Mouse (Mus musculus): ENCODE measurements around the gene Uhrf1. TPM values are rescaled to one million over a fixed set of nuclear protein-coding genes. Genes with fewer than 3 reads are reported as not detected.
A peak's percentile ranks its signal among the peaks of the same experiment; 100 is the strongest.

The Uhrf1 gene
- polyA plus RNA-seq, 1 experiment from 2014 or later = 160 TPM

DNA sequence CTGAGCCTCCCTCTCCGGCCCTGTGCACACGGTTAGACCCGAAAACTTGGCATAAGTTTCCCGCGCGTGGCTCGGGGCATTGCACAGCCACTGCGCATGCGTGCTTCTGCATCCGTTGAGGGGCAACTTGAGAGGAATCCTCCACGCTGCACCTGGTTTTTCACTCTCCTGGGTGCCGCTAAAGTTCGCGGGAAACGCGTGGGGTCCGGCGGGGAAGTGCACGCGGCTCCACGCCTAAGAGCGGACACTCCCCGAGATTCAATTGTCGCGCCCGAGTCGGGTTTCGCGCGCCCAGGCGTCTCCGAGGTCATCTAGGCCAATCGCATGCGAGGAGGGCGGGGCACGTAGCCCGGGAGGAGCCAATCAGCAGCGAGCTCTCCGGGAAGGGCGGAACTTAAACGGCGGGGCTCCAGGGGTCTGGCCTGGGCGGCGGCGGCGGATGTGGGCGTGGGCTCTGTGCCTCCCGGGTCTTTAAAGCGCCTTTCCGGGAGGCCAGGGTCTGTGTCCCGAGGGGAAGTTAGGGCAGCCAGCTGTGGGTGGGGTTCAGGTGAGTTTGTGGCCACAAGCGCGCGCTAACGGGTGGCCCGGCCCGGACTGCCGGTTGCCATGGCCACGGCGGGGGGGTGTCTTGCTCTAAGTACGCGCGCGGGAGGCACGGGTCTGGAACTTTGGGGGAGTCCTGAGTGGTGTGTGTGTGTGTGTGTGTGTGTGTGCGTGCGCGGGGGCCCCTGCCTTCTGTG is 896 bp downstream of the Uhrf1 start:
- H3K4me2 ChIP-seq (replicated peaks) = peak overlapping the region; percentile 95
- peaks cover 34% of the 10 kb centered on the region for H3K4me1 ChIP-seq
- H3K9ac ChIP-seq = peak overlapping the region; percentile 77
- ATAC-seq (ENCODE audit: insufficient number of reproducible peaks, insufficient read depth, low FRiP score, low TSS enrichment) = peak; percentile 85
- no peaks in the 10 kb centered on the region for H3K9me3 ChIP-seq
- peak overlapping the region; percentile 79 for H3K4me3 ChIP-seq
- H3K36me3 ChIP-seq = peaks cover 30% of the 10 kb centered on the region
- peak overlapping the region; percentile 90 for H3K27ac ChIP-seq
- under 1% methylated on average over 68 of the region's 68 CpGs for WGBS
- no peaks in the 10 kb centered on the region for H3K27me3 ChIP-seq

DNA sequence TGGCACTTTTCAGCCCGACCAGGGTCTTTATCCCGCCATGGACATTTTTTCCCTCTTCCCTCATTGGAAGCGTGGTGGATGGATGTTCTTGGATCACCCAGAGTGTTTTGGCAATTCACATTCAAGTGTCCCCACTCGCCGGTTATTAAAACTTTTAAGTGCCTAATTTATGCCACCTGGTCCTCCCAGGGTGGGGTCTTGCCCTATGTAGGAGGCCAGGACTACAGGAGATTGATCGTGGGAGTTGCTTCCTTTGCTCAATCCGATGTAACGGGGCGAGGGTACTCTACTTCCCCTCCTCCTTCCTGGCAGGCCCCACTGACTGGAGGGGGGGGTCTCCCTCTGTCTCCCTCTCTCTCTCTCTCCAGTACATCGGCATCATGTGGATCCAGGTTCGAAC is 1.6 kb downstream of the Uhrf1 start:
- Histone ChIP-seq H3K27ac (peak overlapping the region; percentile 66; the same call in 1 of the 2 replicates), H3K4me1 (peaks cover 34% of the 10 kb centered on the region)

DNA sequence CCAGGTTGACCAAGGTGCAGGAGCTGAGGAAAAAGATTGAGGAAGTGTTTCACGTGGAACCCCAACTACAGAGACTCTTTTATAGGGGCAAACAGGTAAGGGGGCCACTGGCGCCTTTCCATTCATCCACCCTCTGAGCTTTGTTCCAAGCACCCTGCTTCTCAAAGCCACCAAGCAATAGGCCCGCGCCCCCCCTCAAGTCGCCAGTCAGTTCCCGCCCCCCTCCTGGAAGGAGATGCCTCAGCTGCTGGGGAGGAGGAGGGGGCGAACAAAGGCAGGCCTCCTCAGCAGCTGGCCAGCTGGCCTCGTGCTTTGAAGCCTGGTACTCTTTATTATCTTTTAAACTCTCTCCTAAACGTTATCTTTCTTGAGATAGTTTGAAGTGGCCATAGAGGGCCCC is 2.0 kb downstream of the Uhrf1 start:
- Histone ChIP-seq H3K9me3 (no peaks in the 10 kb centered on the region), H3K4me3 (peak overlapping the region; percentile 79), H3K9ac (peak overlapping the region; percentile 77), H3K27me3 (no peaks in the 10 kb centered on the region), H3K4me2 (replicated peaks) (peak overlapping the region; percentile 95), H3K27ac (peak overlapping the region; percentile 18), H3K4me1 (peaks cover 34% of the 10 kb centered on the region), H3K36me3 (peaks cover 41% of the 10 kb centered on the region)
- 36% methylated on average over 8 of the region's 9 CpGs for WGBS
- no peak for ATAC-seq (ENCODE audit: insufficient number of reproducible peaks, insufficient read depth, low FRiP score, low TSS enrichment)

More for the DNA sequence above, 1.6 kb downstream of the Uhrf1 start:
- Histone ChIP-seq H3K9ac (peak overlapping the region; percentile 77), H3K4me3 (peak overlapping the region; percentile 79), H3K4me2 (replicated peaks) (peak overlapping the region; percentile 95), H3K9me3 (no peaks in the 10 kb centered on the region), H3K27me3 (no peaks in the 10 kb centered on the region), H3K36me3 (peaks cover 37% of the 10 kb centered on the region)
- no peak for ATAC-seq (ENCODE audit: insufficient number of reproducible peaks, insufficient read depth, low FRiP score, low TSS enrichment)
- 9% methylated on average over 11 of the region's 11 CpGs for WGBS

GRCm38 (mm10) chr17:56305826-56306225 is 2.7 kb downstream of the Uhrf1 start:
- H3K27me3 ChIP-seq = no peaks in the 10 kb centered on the region
- H3K27ac ChIP-seq = peak overlapping the region; percentile 18; the same call in 1 of the 2 replicates
- peak overlapping the region; percentile 79 for H3K4me3 ChIP-seq
- H3K9me3 ChIP-seq = no peaks in the 10 kb centered on the region
- ATAC-seq (ENCODE audit: insufficient number of reproducible peaks, insufficient read depth, low FRiP score, low TSS enrichment) = no peak
- peak overlapping the region; percentile 95 for H3K4me2 ChIP-seq (replicated peaks)
- peak overlapping the region; percentile 77 for H3K9ac ChIP-seq
- H3K36me3 ChIP-seq = peaks cover 48% of the 10 kb centered on the region
- 71% methylated on average over 8 of the region's 8 CpGs for WGBS
- H3K4me1 ChIP-seq = peaks cover 34% of the 10 kb centered on the region

GRCm38 (mm10) chr17:56308088-56308487 is 5.0 kb downstream of the Uhrf1 start:
- ATAC-seq (ENCODE audit: insufficient number of reproducible peaks, insufficient read depth, low FRiP score, low TSS enrichment) = no peak
- Histone ChIP-seq H3K4me1 (peaks cover 26% of the 10 kb centered on the region), H3K27ac (0 out of 2 replicates have a peak overlapping the region, but pooled peaks have one; percentile 4), H3K4me3 (no peak overlapping the region), H3K36me3 (peaks cover 69% of the 10 kb centered on the region), H3K9ac (no peak overlapping the region), H3K4me2 (replicated peaks) (no peak overlapping the region), H3K27me3 (no peaks in the 10 kb centered on the region), H3K9me3 (no peaks in the 10 kb centered on the region)
- WGBS = 77% methylated on average over 6 of the region's 6 CpGs

- ATAC-seq (ENCODE audit: insufficient number of reproducible peaks, insufficient read depth, low FRiP score, low TSS enrichment) = no peak
- Histone ChIP-seq H3K27ac (no peak overlapping the region), H3K4me1 (peaks cover 26% of the 10 kb centered on the region), H3K9me3 (no peaks in the 10 kb centered on the region), H3K36me3 (peaks cover 80% of the 10 kb centered on the region), H3K4me3 (no peak overlapping the region), H3K4me2 (replicated peaks) (no peak overlapping the region), H3K27me3 (no peaks in the 10 kb centered on the region), H3K9ac (0 out of 2 replicates have a peak overlapping the region, but pooled peaks have one; percentile 10)
- 89% methylated on average over 15 of the region's 15 CpGs for WGBS
Measured at GRCm38 (mm10) chr17:56309191-56309945, 6.2 kb downstream of the Uhrf1 start.

GRCm38 (mm10) chr17:56324419-56324818 is 21.3 kb downstream of the Uhrf1 start:
- Histone ChIP-seq H3K9ac (no peak overlapping the region), H3K4me2 (replicated peaks) (no peak overlapping the region), H3K9me3 (no peaks in the 10 kb centered on the region), H3K4me1 (peaks cover 24% of the 10 kb centered on the region), H3K27ac (no peak overlapping the region), H3K4me3 (no peak overlapping the region), H3K36me3 (peaks cover 31% of the 10 kb centered on the region), H3K27me3 (no peaks in the 10 kb centered on the region)
- 82% methylated on average over 3 of the region's 3 CpGs for WGBS
- ATAC-seq (ENCODE audit: insufficient number of reproducible peaks, insufficient read depth, low FRiP score, low TSS enrichment) = no peak

DNA sequence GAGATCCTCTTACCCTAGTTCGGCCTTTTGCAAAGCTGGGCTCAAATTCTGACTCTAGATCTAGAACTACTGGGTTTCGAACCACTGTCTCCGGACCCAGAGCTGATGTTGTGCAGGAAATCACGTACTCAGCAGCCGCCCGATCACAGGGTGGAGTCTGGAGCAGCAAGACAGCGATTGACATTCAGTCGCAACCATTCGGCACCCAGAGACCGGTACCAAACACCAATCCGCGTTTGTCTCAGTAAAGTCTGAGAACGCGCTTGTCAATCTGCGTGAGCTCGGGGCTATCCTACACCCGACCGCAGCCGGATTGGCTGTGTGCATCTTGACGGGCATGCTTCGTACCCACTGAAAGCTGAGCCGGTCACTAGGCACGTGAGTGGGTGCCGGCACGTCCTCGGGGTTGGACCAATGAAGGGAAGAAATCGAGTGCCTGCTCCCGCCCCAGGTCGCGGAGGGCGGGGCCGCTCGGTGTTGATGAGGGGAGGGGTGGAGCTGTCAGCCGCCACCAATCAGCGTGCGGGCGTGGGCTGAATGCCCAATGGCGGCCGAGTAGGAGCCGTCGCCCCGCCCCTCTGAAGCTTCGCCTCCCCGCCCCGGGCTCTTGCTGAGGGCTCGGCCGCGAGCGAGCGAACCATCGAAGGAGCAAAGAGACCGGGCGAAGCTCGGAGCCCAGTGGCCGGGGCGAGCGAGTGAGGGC is 22.5 kb downstream of the Uhrf1 start, which contains the start of gene Kdm4b:
Kdm4b (plus strand) TSS at position 613 of the 703 bp plus-strand sequence.
- peak within 1 kb of the TSS; percentile 84 for H3K4me3 ChIP-seq
- peak within 1 kb of the TSS; percentile 93 for H3K9ac ChIP-seq
- peaks cover 19% of the 10 kb centered on the region for H3K36me3 ChIP-seq
- H3K4me1 ChIP-seq = peaks cover 24% of the 10 kb centered on the region
- peak within 1 kb of the TSS; percentile 94 for H3K27ac ChIP-seq
- H3K27me3 ChIP-seq = no peaks in the 10 kb centered on the region
- WGBS = under 1% methylated on average over 57 of the region's 57 CpGs
- peak; percentile 100 for ATAC-seq (ENCODE audit: insufficient number of reproducible peaks, insufficient read depth, low FRiP score, low TSS enrichment)
- H3K4me2 ChIP-seq (replicated peaks) = peak within 1 kb of the TSS; percentile 94
- H3K9me3 ChIP-seq = no peaks in the 10 kb centered on the region

DNA sequence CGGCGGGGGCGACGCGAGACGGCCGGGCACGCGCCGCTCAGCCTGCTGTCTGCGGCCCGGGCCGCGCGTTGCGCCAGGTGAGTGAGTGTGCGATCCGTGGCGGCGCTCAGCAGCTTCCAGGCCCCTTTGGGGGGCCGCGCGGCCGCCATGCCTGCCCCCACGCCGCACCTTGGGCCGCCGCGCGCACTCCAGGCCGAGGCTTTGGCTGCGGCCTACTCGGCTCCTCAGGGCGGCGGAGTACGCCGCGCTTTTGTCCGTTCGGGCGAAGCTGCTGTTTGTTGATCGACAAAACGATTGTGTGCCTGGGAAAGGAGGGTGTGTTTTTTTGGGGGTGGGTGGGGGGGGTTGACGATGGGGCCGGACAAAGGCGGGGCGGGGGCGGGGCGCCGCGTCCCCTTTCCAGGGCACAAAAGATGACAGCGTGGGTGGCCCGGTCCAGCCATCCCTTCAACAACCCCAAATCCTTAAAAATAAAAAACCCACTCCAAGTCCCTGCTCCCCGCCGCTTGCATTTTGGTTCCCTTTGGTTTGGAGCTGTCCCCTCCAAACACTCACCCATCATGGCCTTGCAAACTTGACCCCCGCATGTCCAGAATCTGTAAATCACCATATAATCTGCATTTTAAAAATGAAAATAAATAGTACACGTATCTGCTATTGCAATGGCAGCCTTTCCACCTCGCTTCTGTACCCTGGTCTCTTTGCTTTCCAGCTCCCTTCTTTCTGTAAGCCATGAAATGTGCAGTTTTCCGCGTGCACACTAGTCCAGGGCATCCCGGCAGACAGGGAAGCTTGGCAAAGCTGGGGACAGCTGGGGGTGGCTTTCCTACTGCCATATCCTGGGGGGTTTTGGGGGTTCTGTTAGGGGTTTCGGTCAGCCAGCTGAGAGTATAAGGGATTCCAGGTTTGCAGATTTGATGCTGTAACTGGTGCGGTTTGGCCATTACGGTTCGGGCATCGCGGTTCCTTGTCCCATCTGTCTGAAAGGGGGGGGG is 23.3 kb downstream of the Uhrf1 start:
- H3K9ac ChIP-seq = peak overlapping the region; percentile 93
- peak overlapping the region; percentile 84 for H3K4me3 ChIP-seq
- 2% methylated on average over 64 of the region's 67 CpGs for WGBS
- H3K27me3 ChIP-seq = no peaks in the 10 kb centered on the region
- H3K4me2 ChIP-seq (replicated peaks) = peak overlapping the region; percentile 94
- ATAC-seq (ENCODE audit: insufficient number of reproducible peaks, insufficient read depth, low FRiP score, low TSS enrichment) = peak; percentile 31
- no peaks in the 10 kb centered on the region for H3K9me3 ChIP-seq
- peaks cover 13% of the 10 kb centered on the region for H3K36me3 ChIP-seq
- H3K4me1 ChIP-seq = peaks cover 26% of the 10 kb centered on the region
- H3K27ac ChIP-seq = peak overlapping the region; percentile 94

DNA sequence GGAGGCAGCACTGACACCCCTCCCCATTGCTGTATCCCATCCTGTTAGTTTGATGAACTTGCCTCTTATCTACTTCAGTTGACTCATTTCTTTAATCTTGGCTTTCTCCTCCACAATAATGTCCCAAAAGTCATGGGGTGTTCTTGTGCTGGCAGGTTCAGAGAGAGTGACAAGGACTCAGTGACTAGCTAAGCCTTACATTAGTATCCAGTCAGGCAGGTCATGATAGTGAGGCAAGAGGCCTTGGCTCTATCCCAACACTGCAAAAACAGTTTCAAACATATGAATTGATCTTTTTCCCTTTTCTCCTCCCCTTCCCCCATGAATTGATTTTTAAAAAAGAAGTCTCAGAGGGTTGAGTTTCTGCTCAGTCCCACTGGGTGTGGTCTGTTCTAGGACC is 26.1 kb downstream of the Uhrf1 start:
- Histone ChIP-seq H3K4me3 (no peak overlapping the region), H3K4me1 (peaks cover 29% of the 10 kb centered on the region), H3K27ac (no peak overlapping the region), H3K27me3 (no peaks in the 10 kb centered on the region), H3K9me3 (no peaks in the 10 kb centered on the region), H3K36me3 (no peaks in the 10 kb centered on the region), H3K4me2 (replicated peaks) (no peak overlapping the region), H3K9ac (no peak overlapping the region)
- ATAC-seq (ENCODE audit: insufficient number of reproducible peaks, insufficient read depth, low FRiP score, low TSS enrichment) = no peak
